Mouse (Mus musculus): Measurements from ENCODE around the gene Rbm20.

- no peak for TF ChIP-seq CTCF (IDR thresholded peaks at IDR 0.05; ENCODE audit: low read depth)
- TF ChIP-seq EP300 (IDR thresholded peaks at IDR 0.05; ENCODE audit: low read depth) = no peak
These were observed 216.6 kb downstream of the Rbm20 start for GRCm38 (mm10) chr19:53893711-53894171.
